Mouse (Mus musculus) midbrain, embryonic 12.5 days (tissue): ENCODE data around the gene Smarcc1. TPM values are rescaled to one million over a fixed set of nuclear protein-coding genes. Genes with fewer than 3 reads are reported as not detected.
"Not testable (repeated sequence)": the region's sequence is repeated elsewhere in the genome, so short reads cannot be mapped to it uniquely, and the experiment has no call there.

ENCODE experiments used
- ATAC-seq: fragments of 200-750 bp; cut with Nextera tagmentation; 2 replicates; pipeline ENCODE4 v1.8.0; 2017; ENCODE audit warnings: low read depth, moderate TSS enrichment, moderate library complexity; ENCODE audit not compliant: low FRiP score
- H3K27ac ChIP-seq: fragments of 300-500 bp; sonication (generic); replicated peaks from 2 replicates; pipeline ENCODE4 v1.5.1; 2016; ENCODE audit warnings: mild to moderate bottlenecking
- H3K27me3 ChIP-seq: fragments of 300-500 bp; sonication (generic); 2 replicates; pipeline ENCODE4 v1.6.1; 2016; ENCODE audit warnings: mild to moderate bottlenecking
- H3K36me3 ChIP-seq: fragments of 300-500 bp; sonication (generic); 2 replicates; pipeline ENCODE4 v1.6.1; 2016
- H3K4me1 ChIP-seq: fragments of 300-500 bp; sonication (generic); 2 replicates; pipeline ENCODE4 v1.6.1; 2016
- H3K4me2 ChIP-seq: fragments of 300-500 bp; sonication (generic); replicated peaks from 2 replicates; pipeline ENCODE4 v1.6.1; 2016; ENCODE audit warnings: mild to moderate bottlenecking, moderate library complexity
- H3K4me3 ChIP-seq: fragments of 300-500 bp; sonication (generic); 2 replicates; pipeline ENCODE4 v1.5.1; 2016; ENCODE audit warnings: mild to moderate bottlenecking
- H3K9ac ChIP-seq: fragments of 300-500 bp; sonication (generic); replicated peaks from 2 replicates; pipeline ENCODE4 v1.6.1; 2016; ENCODE audit warnings: mild to moderate bottlenecking, moderate library complexity
- H3K9me3 ChIP-seq: fragments of 300-500 bp; sonication (generic); 2 replicates; pipeline ENCODE4 v1.6.1; 2016; ENCODE audit warnings: mild to moderate bottlenecking
- WGBS: fragments of 180-500 bp; shearing (Covaris S2); methylation state at CpG from one replicate; pipeline ENCODE4 v1.1.7; 2016; 5-methylcytosine and 5-hydroxymethylcytosine counted together
- polyA plus RNA-seq: library from polyadenylated mRNA; unstranded; fragments of >200 nt; fragmentation: Nextera tagmentation; extraction: Ambion mirVana; gene quantifications from 2 replicates; pipeline ENCODE4 v1.2.1, GENCODE M21; 2016

Gene Smarcc1
- polyA plus RNA-seq, 1 experiment from 2014 or later, result 208 TPM

DNA sequence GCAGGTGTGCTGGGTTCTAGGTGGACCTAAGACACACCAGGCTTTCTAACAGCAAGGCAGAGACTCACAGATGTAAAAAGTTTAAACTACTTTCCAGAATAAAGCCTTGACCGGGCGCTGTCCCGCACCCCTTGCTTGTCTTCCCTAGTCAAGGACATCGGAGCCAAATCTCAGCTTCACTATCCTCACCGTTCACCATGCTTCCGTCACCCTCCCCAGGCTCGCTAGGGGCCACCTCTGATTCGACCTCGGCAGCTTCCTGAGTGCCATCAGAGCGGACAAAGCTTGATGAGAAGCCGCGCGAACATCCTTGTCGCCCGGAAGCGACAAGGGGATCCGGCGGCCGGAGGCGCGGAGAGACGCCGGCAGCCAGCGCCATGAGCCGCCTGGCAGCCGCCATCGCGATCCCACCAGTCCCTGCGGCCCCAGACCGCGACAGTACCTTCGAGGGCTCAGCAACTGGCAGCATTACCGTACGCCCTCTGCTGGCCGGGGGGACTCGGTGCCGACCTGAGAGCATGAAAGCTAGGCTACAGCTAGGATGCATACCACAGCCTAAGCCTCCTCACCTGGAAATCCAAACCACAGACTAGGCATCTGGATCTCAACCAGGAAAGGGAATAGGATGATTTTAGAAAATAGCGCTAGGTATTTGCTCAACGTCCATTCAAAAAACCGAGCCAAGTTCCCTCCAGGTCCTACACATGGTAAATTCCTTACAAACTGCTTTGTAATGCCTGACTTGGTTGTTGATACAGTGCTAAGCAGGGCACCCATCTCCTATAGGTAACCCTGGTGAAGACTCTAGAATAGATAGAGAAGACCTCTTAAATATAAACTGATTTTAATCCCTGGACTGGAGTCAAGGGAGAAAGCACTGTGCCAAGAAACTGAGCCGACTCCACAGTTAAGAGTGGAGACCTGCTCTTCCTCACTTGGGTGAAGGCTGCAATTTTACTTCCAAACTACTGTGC, 16.6 kb upstream of the Smarcc1 start:
- 3% methylated on average over 41 of the region's 41 CpGs for WGBS
- Histone ChIP-seq H3K27me3 (no peaks in the 10 kb centered on the region), H3K9ac (peak overlapping the region; percentile 83), H3K36me3 (peaks cover 87% of the 10 kb centered on the region), H3K4me2 (peak overlapping the region; percentile 85), H3K27ac (no peak overlapping the region), H3K4me1 (peaks cover 8% of the 10 kb centered on the region), H3K9me3 (no peaks in the 10 kb centered on the region), H3K4me3 (peak overlapping the region; percentile 92)
- ATAC-seq, result peak; percentile 96

DNA sequence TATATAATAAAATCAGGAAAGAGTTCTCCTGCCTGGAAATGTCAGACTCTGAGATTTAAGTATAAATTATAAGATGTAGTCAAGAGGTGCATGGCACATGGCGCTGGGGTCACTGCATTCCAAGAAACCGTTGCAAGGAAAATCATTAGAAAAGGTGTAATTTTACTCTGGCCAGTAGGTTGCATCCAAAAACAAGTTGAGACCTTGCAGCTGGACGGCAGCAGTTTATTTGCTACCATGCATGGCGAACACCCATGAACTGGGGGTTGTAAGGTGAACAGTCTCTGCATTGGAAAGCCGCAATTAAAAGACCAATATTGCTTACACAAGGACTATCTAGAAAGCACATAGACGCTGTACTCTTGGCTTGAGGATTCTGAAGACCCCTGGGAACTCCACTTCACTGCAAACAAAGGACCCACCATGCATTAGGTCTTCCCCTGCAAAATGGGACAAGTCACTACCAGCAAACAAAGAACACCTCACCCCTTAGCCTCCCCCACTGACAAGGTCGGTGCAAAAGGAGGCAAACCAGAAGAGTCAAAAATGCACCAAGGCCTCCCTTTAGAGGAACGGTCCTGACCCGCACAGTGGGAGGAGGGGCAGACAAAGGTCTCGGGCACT, 1.0 kb upstream of the Smarcc1 start:
- H3K27ac ChIP-seq, result peak overlapping the region; percentile 97
- peaks cover 19% of the 10 kb centered on the region for H3K4me1 ChIP-seq
- H3K36me3 ChIP-seq, result peaks cover 28% of the 10 kb centered on the region
- H3K4me3 ChIP-seq, result peak overlapping the region; percentile 85
- H3K9me3 ChIP-seq, result no peaks in the 10 kb centered on the region
- H3K9ac ChIP-seq, result peak overlapping the region; percentile 93
- H3K27me3 ChIP-seq, result no peaks in the 10 kb centered on the region
- ATAC-seq, result no peak; the same call in 1 of the 2 replicates
- peak overlapping the region; percentile 77 for H3K4me2 ChIP-seq
- 10% methylated on average over 10 of the region's 10 CpGs for WGBS

GRCm38 (mm10) chr9:110117779-110118139, 251 bp downstream of the Smarcc1 start, which contains the start of gene Dhx30:
Dhx30 (minus strand) TSS chr9:110117830.
- Histone ChIP-seq H3K4me1 (peaks cover 19% of the 10 kb centered on the region), H3K27ac (peak within 1 kb of the TSS; percentile 97), H3K27me3 (no peaks in the 10 kb centered on the region), H3K9ac (peak within 1 kb of the TSS; percentile 93), H3K4me2 (peak within 1 kb of the TSS; percentile 77), H3K4me3 (peak within 1 kb of the TSS; percentile 85), H3K36me3 (peaks cover 15% of the 10 kb centered on the region), H3K9me3 (no peaks in the 10 kb centered on the region)
- peak; percentile 11; the same call in 1 of the 2 replicates for ATAC-seq
- WGBS, result under 1% methylated on average over 17 of the region's 17 CpGs

GRCm38 (mm10) chr9:110118249-110118648, 741 bp downstream of the Smarcc1 start:
- 54% methylated on average over 1 of the region's 1 CpGs for WGBS
- peaks cover 19% of the 10 kb centered on the region for H3K4me1 ChIP-seq
- H3K9me3 ChIP-seq, result no peaks in the 10 kb centered on the region
- H3K27me3 ChIP-seq, result no peaks in the 10 kb centered on the region
- peak overlapping the region; percentile 93 for H3K9ac ChIP-seq
- H3K4me3 ChIP-seq, result peak overlapping the region; percentile 85
- peak overlapping the region; percentile 77 for H3K4me2 ChIP-seq
- H3K27ac ChIP-seq, result peak overlapping the region; percentile 97
- peaks cover 10% of the 10 kb centered on the region for H3K36me3 ChIP-seq
- no peak for ATAC-seq

GRCm38 (mm10) chr9:110121424-110121823, 3.9 kb downstream of the Smarcc1 start:
- no peak for ATAC-seq
- peaks cover 11% of the 10 kb centered on the region for H3K4me1 ChIP-seq
- H3K9ac ChIP-seq, result no peak overlapping the region
- H3K4me3 ChIP-seq, result no peak overlapping the region
- no peak overlapping the region for H3K27ac ChIP-seq
- no peaks in the 10 kb centered on the region for H3K27me3 ChIP-seq
- 78% methylated on average over 4 of the region's 4 CpGs for WGBS
- H3K9me3 ChIP-seq, result no peaks in the 10 kb centered on the region
- H3K4me2 ChIP-seq, result no peak overlapping the region
- no peaks in the 10 kb centered on the region for H3K36me3 ChIP-seq

GRCm38 (mm10) chr9:110123322-110123721, 5.8 kb downstream of the Smarcc1 start:
- no peaks in the 10 kb centered on the region for H3K36me3 ChIP-seq
- H3K9me3 ChIP-seq, result no peaks in the 10 kb centered on the region
- WGBS, result 83% methylated on average over 2 of the region's 2 CpGs
- H3K27me3 ChIP-seq, result no peaks in the 10 kb centered on the region
- no peak for ATAC-seq
- H3K27ac ChIP-seq, result no peak overlapping the region
- H3K4me2 ChIP-seq, result no peak overlapping the region
- H3K4me3 ChIP-seq, result no peak overlapping the region
- peaks cover 7% of the 10 kb centered on the region for H3K4me1 ChIP-seq
- no peak overlapping the region for H3K9ac ChIP-seq

DNA sequence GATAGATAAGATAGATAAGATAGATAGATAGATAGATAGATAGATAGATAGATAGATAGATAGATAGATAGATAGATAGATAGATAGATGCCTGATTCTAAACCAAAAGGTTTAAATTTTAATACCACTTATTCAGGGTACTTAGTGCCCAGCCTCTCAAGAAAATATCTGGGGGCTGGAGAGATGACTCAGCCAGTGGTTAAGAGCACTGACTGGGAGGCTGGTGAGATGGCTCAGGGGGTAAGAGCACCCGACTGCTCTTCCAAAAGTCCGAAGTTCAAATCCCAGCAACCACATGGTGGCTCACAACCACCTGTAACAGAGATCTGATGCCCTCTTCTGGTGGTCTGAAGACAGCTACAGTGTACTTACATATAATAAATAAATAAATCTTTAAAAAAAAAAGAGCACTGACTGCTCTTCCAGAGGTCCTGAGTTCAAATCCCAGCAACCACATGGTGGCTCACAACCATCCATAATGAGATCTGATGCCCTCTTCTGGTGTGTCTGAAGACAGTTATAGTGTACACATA, 6.6 kb downstream of the Smarcc1 start:
- not testable (repeated sequence) for H3K27me3 ChIP-seq, H3K4me1 ChIP-seq, ATAC-seq, H3K27ac ChIP-seq, H3K4me2 ChIP-seq, H3K36me3 ChIP-seq, H3K4me3 ChIP-seq, H3K9ac ChIP-seq, H3K9me3 ChIP-seq
- WGBS, result 48% methylated on average over 2 of the region's 2 CpGs

- Histone ChIP-seq H3K9ac (peak overlapping the region; percentile 94), H3K4me2 (peak overlapping the region; percentile 64), H3K27ac (peak overlapping the region; percentile 96), H3K4me3 (peak overlapping the region; percentile 87), H3K4me1 (peaks cover 23% of the 10 kb centered on the region), H3K9me3 (no peaks in the 10 kb centered on the region), H3K36me3 (peaks cover 17% of the 10 kb centered on the region), H3K27me3 (no peaks in the 10 kb centered on the region)
- no peak for ATAC-seq
- 31% methylated on average over 10 of the region's 10 CpGs for WGBS
Measured at GRCm38 (mm10) chr9:110130896-110131524, 13.5 kb downstream of the Smarcc1 start.

- under 1% methylated on average over 61 of the region's 64 CpGs for WGBS
- peak; percentile 96 for ATAC-seq
Measured at GRCm38 (mm10) chr9:110131525-110132197, 14.2 kb downstream of the Smarcc1 start.

GRCm38 (mm10) chr9:110132201-110132605, 14.7 kb downstream of the Smarcc1 start:
- Histone ChIP-seq H3K27ac (peak overlapping the region; percentile 96), H3K4me2 (peak overlapping the region; percentile 64), H3K4me1 (peaks cover 23% of the 10 kb centered on the region), H3K9me3 (no peaks in the 10 kb centered on the region), H3K9ac (peak overlapping the region; percentile 94), H3K27me3 (no peaks in the 10 kb centered on the region), H3K4me3 (peak overlapping the region; percentile 87), H3K36me3 (peaks cover 29% of the 10 kb centered on the region)
- peak; percentile 53; the same call in 1 of the 2 replicates for ATAC-seq
- WGBS, result under 1% methylated on average over 31 of the region's 38 CpGs

More at GRCm38 (mm10) chr9:110131525-110132197, 14.2 kb downstream of the Smarcc1 start:
- peak overlapping the region; percentile 94 for H3K9ac ChIP-seq
- peaks cover 23% of the 10 kb centered on the region for H3K36me3 ChIP-seq
- H3K4me2 ChIP-seq, result peak overlapping the region; percentile 64
- no peaks in the 10 kb centered on the region for H3K27me3 ChIP-seq
- H3K4me3 ChIP-seq, result peak overlapping the region; percentile 87
- H3K9me3 ChIP-seq, result no peaks in the 10 kb centered on the region
- H3K27ac ChIP-seq, result peak overlapping the region; percentile 96
- H3K4me1 ChIP-seq, result peaks cover 23% of the 10 kb centered on the region

DNA sequence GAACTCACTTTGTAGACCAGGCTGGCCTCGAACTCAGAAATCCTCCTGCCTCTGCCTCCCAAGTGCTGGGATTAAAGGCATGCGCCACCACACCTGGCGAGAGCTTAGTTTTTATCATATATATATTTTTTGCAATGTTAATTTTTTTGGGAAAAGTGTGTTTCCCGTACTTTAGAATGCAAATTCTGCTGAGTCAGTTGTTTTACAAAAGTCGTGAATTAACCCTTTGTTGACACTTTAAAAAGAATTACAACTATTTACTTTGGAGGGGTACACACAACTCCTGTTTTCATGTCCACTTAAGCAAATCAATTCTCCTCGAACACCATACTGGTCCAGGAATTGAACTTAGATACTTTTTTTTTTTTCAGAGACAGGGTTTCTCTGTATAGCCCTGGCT, 15.4 kb downstream of the Smarcc1 start:
- H3K27ac ChIP-seq, result no peak overlapping the region
- H3K9me3 ChIP-seq, result no peaks in the 10 kb centered on the region
- peaks cover 30% of the 10 kb centered on the region for H3K36me3 ChIP-seq
- H3K4me3 ChIP-seq, result peak overlapping the region; percentile 87
- H3K27me3 ChIP-seq, result no peaks in the 10 kb centered on the region
- peaks cover 23% of the 10 kb centered on the region for H3K4me1 ChIP-seq
- H3K4me2 ChIP-seq, result peak overlapping the region; percentile 64
- peak overlapping the region; percentile 94; the same call in 1 of the 2 replicates for H3K9ac ChIP-seq
- WGBS, result 62% methylated on average over 6 of the region's 6 CpGs
- ATAC-seq, result no peak
